Mouse (Mus musculus): ENCODE data around the gene Gsg1l. TPM values are rescaled to one million over a fixed set of nuclear protein-coding genes. Genes with fewer than 3 reads are reported as not detected.

Gene Gsg1l
- total and polyA plus RNA-seq, 3 experiments = 0.11 TPM; not detected in 2

GRCm38 (mm10) chr7:125888373-125888772 lies 193.8 kb downstream of the Gsg1l start:
- no peaks in the 10 kb centered on the region for H3K9me3 ChIP-seq (replicated peaks)
- no peak for TF ChIP-seq TAL1 (conservative IDR thresholded peaks at IDR 0.05; ENCODE audit: low read depth, low read length)
- no peak for TF ChIP-seq CTCF (IDR thresholded peaks at IDR 0.05; ENCODE audit: low read depth, low read length)
- no peak for TF ChIP-seq POLR2AphosphoS5 (IDR thresholded peaks at IDR 0.05; ENCODE audit: insufficient replicate concordance, low read depth, low read length)
- no peak for TF ChIP-seq GATA1 (IDR thresholded peaks at IDR 0.05; ENCODE audit: borderline replicate concordance, low read length)
- TF ChIP-seq GATA2 (IDR thresholded peaks at IDR 0.05; ENCODE audit: borderline replicate concordance, low read depth, low read length) = no peak
- no peak for DNase-seq (ENCODE audit: low spot score)
- ATAC-seq (ENCODE audit: extremely low read depth, insufficient number of reproducible peaks, low FRiP score, poor library complexity, severe bottlenecking) = no peak
- no peaks in the 10 kb centered on the region for H3K4me1 ChIP-seq (ENCODE audit: insufficient read depth, low read depth, low read length)
- no peak overlapping the region for H3K4me3 ChIP-seq (ENCODE audit: low read depth, low read length)
- H3K27me3 ChIP-seq (ENCODE audit: insufficient read depth, low read length) = peaks cover 49% of the 10 kb centered on the region
- H3K36me3 ChIP-seq (replicated peaks) = no peaks in the 10 kb centered on the region

DNA sequence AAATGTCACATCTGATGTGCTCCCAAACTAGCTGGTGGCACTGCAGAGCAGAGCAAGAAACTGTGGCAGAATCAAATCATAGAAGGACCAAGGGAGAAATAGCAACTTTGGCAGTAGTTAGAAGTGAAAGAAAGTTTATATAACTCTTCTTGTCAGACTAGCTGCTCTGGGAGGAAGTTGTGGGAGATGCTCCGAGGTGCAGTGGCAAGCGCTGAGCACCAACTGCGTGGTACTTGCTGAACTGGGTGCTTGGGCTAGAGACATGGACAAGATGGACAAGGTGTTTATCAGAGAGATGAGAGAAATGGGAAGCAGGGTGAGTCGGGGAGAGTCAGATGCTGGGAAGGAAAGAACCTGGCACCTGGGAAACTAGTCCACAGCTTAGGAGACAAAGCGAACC lies 194.4 kb downstream of the Gsg1l start:
- no peak for TF ChIP-seq POLR2AphosphoS5 (IDR thresholded peaks at IDR 0.05; ENCODE audit: insufficient replicate concordance, low read depth, low read length)
- TF ChIP-seq GATA2 (IDR thresholded peaks at IDR 0.05; ENCODE audit: borderline replicate concordance, low read depth, low read length) = no peak
- TF ChIP-seq GATA1 (IDR thresholded peaks at IDR 0.05; ENCODE audit: borderline replicate concordance, low read length) = no peak
- TF ChIP-seq TAL1 (conservative IDR thresholded peaks at IDR 0.05; ENCODE audit: low read depth, low read length) = no peak
- no peak for TF ChIP-seq CTCF (IDR thresholded peaks at IDR 0.05; ENCODE audit: low read depth, low read length)
- Histone ChIP-seq H3K4me3 (ENCODE audit: low read depth, low read length) (no peak overlapping the region), H3K36me3 (replicated peaks) (no peaks in the 10 kb centered on the region), H3K27me3 (ENCODE audit: insufficient read depth, low read length) (peaks cover 49% of the 10 kb centered on the region), H3K4me1 (ENCODE audit: insufficient read depth, low read depth, low read length) (no peaks in the 10 kb centered on the region), H3K9me3 (replicated peaks) (no peaks in the 10 kb centered on the region)
- no peak for DNase-seq (ENCODE audit: low spot score)
- ATAC-seq (ENCODE audit: extremely low read depth, insufficient number of reproducible peaks, low FRiP score, poor library complexity, severe bottlenecking) = no peak

DNA sequence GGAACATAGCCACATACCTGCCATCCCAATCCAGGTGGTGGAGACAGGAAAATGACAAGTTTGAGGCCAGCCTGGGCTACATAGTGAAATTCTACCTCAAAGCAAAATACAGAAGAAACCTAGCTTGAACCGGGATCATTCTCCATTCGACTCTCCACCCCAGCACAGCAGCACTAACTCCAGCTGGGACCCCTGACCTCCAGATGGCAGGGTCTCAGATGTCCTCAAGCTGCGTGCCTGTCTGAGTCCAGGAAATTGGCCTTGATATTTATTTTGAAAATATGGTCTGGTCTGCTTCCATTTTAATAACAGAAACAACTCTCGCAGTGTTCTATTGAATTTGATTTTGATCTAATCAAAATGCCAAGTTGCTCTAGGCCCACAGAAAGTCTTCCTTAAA lies 195.1 kb downstream of the Gsg1l start:
- H3K9me3 ChIP-seq (replicated peaks) = no peaks in the 10 kb centered on the region
- no peaks in the 10 kb centered on the region for H3K4me1 ChIP-seq (ENCODE audit: insufficient read depth, low read depth, low read length)
- no peak for DNase-seq (ENCODE audit: low spot score)
- H3K27me3 ChIP-seq (ENCODE audit: insufficient read depth, low read length) = peaks cover 48% of the 10 kb centered on the region
- no peak overlapping the region for H3K4me3 ChIP-seq (ENCODE audit: low read depth, low read length)
- TF ChIP-seq GATA1 (IDR thresholded peaks at IDR 0.05; ENCODE audit: borderline replicate concordance, low read length) (no peak), TAL1 (conservative IDR thresholded peaks at IDR 0.05; ENCODE audit: low read depth, low read length) (no peak), GATA2 (IDR thresholded peaks at IDR 0.05; ENCODE audit: borderline replicate concordance, low read depth, low read length) (no peak), CTCF (IDR thresholded peaks at IDR 0.05; ENCODE audit: low read depth, low read length) (no peak), POLR2AphosphoS5 (IDR thresholded peaks at IDR 0.05; ENCODE audit: insufficient replicate concordance, low read depth, low read length) (no peak)
- H3K36me3 ChIP-seq (replicated peaks) = no peaks in the 10 kb centered on the region
- no peak for ATAC-seq (ENCODE audit: extremely low read depth, insufficient number of reproducible peaks, low FRiP score, poor library complexity, severe bottlenecking)

GRCm38 (mm10) chr7:125886116-125886680 lies 196.0 kb downstream of the Gsg1l start:
- no peaks in the 10 kb centered on the region for H3K36me3 ChIP-seq (replicated peaks)
- peaks cover 48% of the 10 kb centered on the region for H3K27me3 ChIP-seq (ENCODE audit: insufficient read depth, low read length)
- ATAC-seq (ENCODE audit: extremely low read depth, insufficient number of reproducible peaks, low FRiP score, poor library complexity, severe bottlenecking) (no peak), DNase-seq (ENCODE audit: low spot score) (no peak)
- no peak overlapping the region for H3K4me3 ChIP-seq (ENCODE audit: low read depth, low read length)
- no peaks in the 10 kb centered on the region for H3K9me3 ChIP-seq (replicated peaks)
- no peak for TF ChIP-seq TAL1 (conservative IDR thresholded peaks at IDR 0.05; ENCODE audit: low read depth, low read length)
- TF ChIP-seq GATA1 (IDR thresholded peaks at IDR 0.05; ENCODE audit: borderline replicate concordance, low read length) = no peak
- no peak for TF ChIP-seq CTCF (IDR thresholded peaks at IDR 0.05; ENCODE audit: low read depth, low read length)
- no peak for TF ChIP-seq GATA2 (IDR thresholded peaks at IDR 0.05; ENCODE audit: borderline replicate concordance, low read depth, low read length)
- no peak for TF ChIP-seq POLR2AphosphoS5 (IDR thresholded peaks at IDR 0.05; ENCODE audit: insufficient replicate concordance, low read depth, low read length)
- no peaks in the 10 kb centered on the region for H3K4me1 ChIP-seq (ENCODE audit: insufficient read depth, low read depth, low read length)

- Histone ChIP-seq H3K36me3 (replicated peaks) (no peaks in the 10 kb centered on the region), H3K4me3 (ENCODE audit: low read depth, low read length) (no peak overlapping the region), H3K27me3 (ENCODE audit: insufficient read depth, low read length) (peaks cover 45% of the 10 kb centered on the region), H3K4me1 (ENCODE audit: insufficient read depth, low read depth, low read length) (no peaks in the 10 kb centered on the region), H3K9me3 (replicated peaks) (no peaks in the 10 kb centered on the region)
- DNase-seq (ENCODE audit: low spot score) = no peak
- ATAC-seq (ENCODE audit: extremely low read depth, insufficient number of reproducible peaks, low FRiP score, poor library complexity, severe bottlenecking) = no peak
- TF ChIP-seq GATA2 (IDR thresholded peaks at IDR 0.05; ENCODE audit: borderline replicate concordance, low read depth, low read length) (no peak), TAL1 (conservative IDR thresholded peaks at IDR 0.05; ENCODE audit: low read depth, low read length) (no peak), GATA1 (IDR thresholded peaks at IDR 0.05; ENCODE audit: borderline replicate concordance, low read length) (no peak), POLR2AphosphoS5 (IDR thresholded peaks at IDR 0.05; ENCODE audit: insufficient replicate concordance, low read depth, low read length) (no peak), CTCF (IDR thresholded peaks at IDR 0.05; ENCODE audit: low read depth, low read length) (no peak)
Observed at GRCm38 (mm10) chr7:125883232-125883631, 199.0 kb downstream of the Gsg1l start.

GRCm38 (mm10) chr7:125878040-125878439 lies 204.2 kb downstream of the Gsg1l start:
- Histone ChIP-seq H3K36me3 (replicated peaks) (no peaks in the 10 kb centered on the region), H3K9me3 (replicated peaks) (no peaks in the 10 kb centered on the region), H3K27me3 (ENCODE audit: insufficient read depth, low read length) (peaks cover 44% of the 10 kb centered on the region), H3K4me1 (ENCODE audit: insufficient read depth, low read depth, low read length) (no peaks in the 10 kb centered on the region), H3K4me3 (ENCODE audit: low read depth, low read length) (no peak overlapping the region)
- TF ChIP-seq CTCF (IDR thresholded peaks at IDR 0.05; ENCODE audit: low read depth, low read length) = no peak
- TF ChIP-seq POLR2AphosphoS5 (IDR thresholded peaks at IDR 0.05; ENCODE audit: insufficient replicate concordance, low read depth, low read length) = no peak
- TF ChIP-seq TAL1 (conservative IDR thresholded peaks at IDR 0.05; ENCODE audit: low read depth, low read length) = no peak
- TF ChIP-seq GATA1 (IDR thresholded peaks at IDR 0.05; ENCODE audit: borderline replicate concordance, low read length) = no peak
- TF ChIP-seq GATA2 (IDR thresholded peaks at IDR 0.05; ENCODE audit: borderline replicate concordance, low read depth, low read length) = no peak
- ATAC-seq (ENCODE audit: extremely low read depth, insufficient number of reproducible peaks, low FRiP score, poor library complexity, severe bottlenecking) (no peak), DNase-seq (ENCODE audit: low spot score) (no peak)
